Mouse (Mus musculus) stomach, postnatal 0 days (tissue): ENCODE measurements around the gene Col25a1.

ENCODE experiments used
- CTCF ChIP-seq: IDR thresholded peaks from 2 replicates; pipeline ENCODE4 v1.5.1; 2016; ENCODE audit warnings: antibody characterized with exemption, low read depth, mild to moderate bottlenecking, moderate library complexity
- EP300 ChIP-seq: optimal IDR thresholded peaks from 2 replicates; pipeline ENCODE3; 2016; ENCODE audit warnings: antibody characterized with exemption

- TF ChIP-seq CTCF = no peak
- TF ChIP-seq EP300 = no peak
These were observed 159.4 kb downstream of the Col25a1 start for GRCm38 (mm10) chr3:130290672-130291071.
